Mouse (Mus musculus): ENCODE data around the gene Tas1r3. TPM values are rescaled to one million over a fixed set of nuclear protein-coding genes. Genes with fewer than 3 reads are reported as not detected.
A peak's percentile ranks its signal among the peaks of the same experiment; 100 is the strongest.

Tas1r3 gene
- polyA plus RNA-seq, 1 experiment from 2014 or later = 0.18 TPM

DNA sequence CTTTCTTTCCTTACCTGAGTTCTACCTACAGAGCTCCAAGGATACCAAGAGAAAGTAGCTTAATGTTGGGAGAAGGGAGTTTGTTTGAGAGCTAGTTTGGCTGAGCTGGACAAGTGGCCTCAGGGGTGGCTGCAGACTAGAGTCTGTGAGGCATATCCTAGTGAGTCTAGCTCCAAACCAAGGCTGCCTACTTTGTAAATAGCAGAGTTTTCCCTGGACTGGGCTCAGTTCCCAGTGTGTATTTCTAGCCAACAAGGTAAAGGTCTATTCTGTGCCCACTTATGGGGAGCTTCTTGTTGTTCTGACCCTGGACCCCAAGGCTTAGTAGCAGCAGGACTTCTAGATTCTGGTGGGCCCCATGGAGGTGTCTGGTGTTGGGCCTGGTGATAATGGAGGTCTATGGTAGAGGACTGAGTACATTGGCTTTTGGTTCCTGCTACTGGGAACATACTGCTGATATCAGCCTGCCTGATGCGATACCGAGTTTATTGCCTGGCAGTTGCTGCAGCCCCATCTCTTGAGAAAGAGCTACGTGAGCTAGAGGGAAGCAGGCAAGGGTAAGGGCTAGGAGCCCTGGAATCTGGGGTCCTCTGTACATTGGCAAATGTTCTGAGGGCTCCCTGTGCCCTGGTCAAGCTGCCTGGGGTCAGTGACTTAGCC, 13.2 kb downstream of the Tas1r3 start:
- no peak overlapping the region for H3K4me3 ChIP-seq (ENCODE audit: low read length)
- H3K9ac ChIP-seq (ENCODE audit: low read length) = no peak overlapping the region
- no peaks in the 10 kb centered on the region for H3K9me3 ChIP-seq (replicated peaks; ENCODE audit: control insufficient read depth, low read length)
- H3K36me3 ChIP-seq (ENCODE audit: control insufficient read depth, insufficient read depth) = 0 out of 2 replicates have a peak, but pooled peaks cover 7% of the 10 kb centered on the region
- H3K4me1 ChIP-seq (ENCODE audit: control insufficient read depth, insufficient read depth, low read length) = peaks cover 25% of the 10 kb centered on the region
- no peaks in the 10 kb centered on the region for H3K27me3 ChIP-seq (ENCODE audit: control insufficient read depth, insufficient read depth, low read length)
- ATAC-seq (replicated peaks; ENCODE audit: extremely low read depth, insufficient read depth, low FRiP score) = no peak
- WGBS = 92% methylated on average over 3 of the region's 3 CpGs
- no peak overlapping the region for H3K4me2 ChIP-seq (ENCODE audit: low read depth, low read length)
- H3K27ac ChIP-seq (ENCODE audit: low read length) = no peak overlapping the region

- H3K9ac ChIP-seq (ENCODE audit: low read length) = no peak overlapping the region
Observed at GRCm38 (mm10) chr4:155849391-155849790, 13.8 kb downstream of the Tas1r3 start.

DNA sequence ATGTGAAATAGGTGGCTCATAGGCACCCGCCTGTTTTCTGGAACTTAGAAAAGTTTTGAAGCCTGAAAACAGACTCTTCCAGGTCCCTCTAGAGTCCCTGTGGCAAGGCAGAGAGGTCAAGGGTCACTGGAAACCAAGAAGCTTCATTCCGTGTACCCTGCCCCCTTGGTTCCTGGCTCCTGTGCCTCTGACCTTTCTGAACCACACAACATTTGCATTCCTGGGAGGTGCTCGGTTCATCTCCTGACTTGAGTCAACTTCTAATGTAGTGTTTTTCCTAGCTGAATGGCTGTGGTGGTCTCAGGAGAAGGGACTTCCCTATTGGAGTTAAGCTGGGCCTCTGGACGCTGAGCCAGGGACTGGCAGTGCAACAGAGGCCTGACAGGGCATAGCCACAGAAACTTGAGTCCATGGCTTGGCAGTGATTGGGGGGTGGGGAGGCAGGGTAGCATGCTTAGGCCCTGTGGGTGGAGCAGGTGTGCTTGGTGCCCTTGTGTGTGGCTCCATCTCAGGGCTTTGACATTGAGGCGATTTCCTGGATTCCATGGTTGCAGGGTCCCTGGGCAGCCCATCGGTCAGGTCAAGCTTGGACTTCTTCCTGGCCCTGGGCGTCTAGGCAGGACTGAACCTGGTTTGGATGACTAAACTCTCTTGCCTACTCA, 14.6 kb downstream of the Tas1r3 start:
- ATAC-seq (replicated peaks; ENCODE audit: extremely low read depth, insufficient read depth, low FRiP score) = no peak
- H3K9me3 ChIP-seq (replicated peaks; ENCODE audit: control insufficient read depth, low read length) = no peaks in the 10 kb centered on the region
- H3K4me3 ChIP-seq (ENCODE audit: low read length) = peak overlapping the region; percentile 77
- no peaks in the 10 kb centered on the region for H3K27me3 ChIP-seq (ENCODE audit: control insufficient read depth, insufficient read depth, low read length)
- H3K36me3 ChIP-seq (ENCODE audit: control insufficient read depth, insufficient read depth) = no peaks in the 10 kb centered on the region
- H3K4me2 ChIP-seq (ENCODE audit: low read depth, low read length) = peak overlapping the region; percentile 92
- H3K27ac ChIP-seq (ENCODE audit: low read length) = no peak overlapping the region
- WGBS = 67% methylated on average over 7 of the region's 7 CpGs
- H3K4me1 ChIP-seq (ENCODE audit: control insufficient read depth, insufficient read depth, low read length) = peaks cover 25% of the 10 kb centered on the region
- H3K9ac ChIP-seq (ENCODE audit: low read length) = peak overlapping the region; percentile 91

More at GRCm38 (mm10) chr4:155849391-155849790, 13.8 kb downstream of the Tas1r3 start:
- H3K4me1 ChIP-seq (ENCODE audit: control insufficient read depth, insufficient read depth, low read length) = peaks cover 25% of the 10 kb centered on the region
- H3K4me2 ChIP-seq (ENCODE audit: low read depth, low read length) = no peak overlapping the region
- 78% methylated on average over 2 of the region's 2 CpGs for WGBS
- no peaks in the 10 kb centered on the region for H3K9me3 ChIP-seq (replicated peaks; ENCODE audit: control insufficient read depth, low read length)
- H3K27ac ChIP-seq (ENCODE audit: low read length) = no peak overlapping the region
- 0 out of 2 replicates have a peak, but pooled peaks cover 1% of the 10 kb centered on the region for H3K36me3 ChIP-seq (ENCODE audit: control insufficient read depth, insufficient read depth)
- no peaks in the 10 kb centered on the region for H3K27me3 ChIP-seq (ENCODE audit: control insufficient read depth, insufficient read depth, low read length)
- ATAC-seq (replicated peaks; ENCODE audit: extremely low read depth, insufficient read depth, low FRiP score) = no peak
- H3K4me3 ChIP-seq (ENCODE audit: low read length) = no peak overlapping the region

GRCm38 (mm10) chr4:155847591-155848352, 15.4 kb downstream of the Tas1r3 start:
- Histone ChIP-seq H3K4me1 (ENCODE audit: control insufficient read depth, insufficient read depth, low read length) (peaks cover 25% of the 10 kb centered on the region), H3K27me3 (ENCODE audit: control insufficient read depth, insufficient read depth, low read length) (no peaks in the 10 kb centered on the region), H3K9me3 (replicated peaks; ENCODE audit: control insufficient read depth, low read length) (no peaks in the 10 kb centered on the region), H3K36me3 (ENCODE audit: control insufficient read depth, insufficient read depth) (no peaks in the 10 kb centered on the region), H3K4me3 (ENCODE audit: low read length) (peak overlapping the region; percentile 77), H3K9ac (ENCODE audit: low read length) (peak overlapping the region; percentile 91), H3K4me2 (ENCODE audit: low read depth, low read length) (peak overlapping the region; percentile 92), H3K27ac (ENCODE audit: low read length) (peak overlapping the region; percentile 45; the same call in 1 of the 2 replicates)
- ATAC-seq (replicated peaks; ENCODE audit: extremely low read depth, insufficient read depth, low FRiP score) = peak; percentile 51
- WGBS = 2% methylated on average over 63 of the region's 69 CpGs

GRCm38 (mm10) chr4:155846871-155847578, 16.1 kb downstream of the Tas1r3 start, which contains the start of gene Dvl1:
Gene Dvl1, plus strand, starts transcription at chr4:155847402.
- Histone ChIP-seq H3K27ac (ENCODE audit: low read length) (peak within 1 kb of the TSS; percentile 45; the same call in 1 of the 2 replicates), H3K4me2 (ENCODE audit: low read depth, low read length) (peak within 1 kb of the TSS; percentile 92), H3K4me1 (ENCODE audit: control insufficient read depth, insufficient read depth, low read length) (peaks cover 25% of the 10 kb centered on the region), H3K36me3 (ENCODE audit: control insufficient read depth, insufficient read depth) (no peaks in the 10 kb centered on the region), H3K9ac (ENCODE audit: low read length) (peak within 1 kb of the TSS; percentile 91), H3K4me3 (ENCODE audit: low read length) (peak within 1 kb of the TSS; percentile 77), H3K9me3 (replicated peaks; ENCODE audit: control insufficient read depth, low read length) (no peaks in the 10 kb centered on the region), H3K27me3 (ENCODE audit: control insufficient read depth, insufficient read depth, low read length) (no peaks in the 10 kb centered on the region)
- ATAC-seq (replicated peaks; ENCODE audit: extremely low read depth, insufficient read depth, low FRiP score) = peak; percentile 92
- WGBS = 2% methylated on average over 62 of the region's 65 CpGs

DNA sequence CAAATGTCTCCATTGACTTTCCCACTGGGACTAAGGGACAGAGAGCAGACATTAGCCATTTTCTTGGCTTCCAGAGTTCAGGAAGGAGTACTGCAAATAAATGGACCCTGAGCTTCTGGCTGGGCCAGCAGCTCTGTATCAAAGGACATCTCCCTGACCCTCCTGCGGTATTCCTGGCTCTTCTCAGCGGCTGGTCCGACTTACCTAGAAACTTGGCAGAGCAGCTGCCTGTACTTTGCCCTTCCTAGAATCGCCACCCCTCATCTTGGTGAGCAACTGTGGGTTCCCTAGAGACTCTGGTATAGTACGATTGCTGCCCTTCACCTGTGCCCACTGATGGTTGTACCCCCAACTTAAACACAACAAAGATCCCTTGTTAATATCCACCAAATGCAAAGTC, 19.9 kb downstream of the Tas1r3 start:
- Histone ChIP-seq H3K4me1 (ENCODE audit: control insufficient read depth, insufficient read depth, low read length) (peaks cover 26% of the 10 kb centered on the region), H3K27me3 (ENCODE audit: control insufficient read depth, insufficient read depth, low read length) (peaks cover 3% of the 10 kb centered on the region; the same call in 1 of the 2 replicates), H3K9ac (ENCODE audit: low read length) (no peak overlapping the region), H3K36me3 (ENCODE audit: control insufficient read depth, insufficient read depth) (no peaks in the 10 kb centered on the region), H3K4me3 (ENCODE audit: low read length) (no peak overlapping the region), H3K9me3 (replicated peaks; ENCODE audit: control insufficient read depth, low read length) (no peaks in the 10 kb centered on the region), H3K4me2 (ENCODE audit: low read depth, low read length) (no peak overlapping the region), H3K27ac (ENCODE audit: low read length) (no peak overlapping the region)
- WGBS = 89% methylated on average over 5 of the region's 5 CpGs
- ATAC-seq (replicated peaks; ENCODE audit: extremely low read depth, insufficient read depth, low FRiP score) = no peak

- no peak overlapping the region for H3K27ac ChIP-seq (ENCODE audit: low read length)
- H3K4me1 ChIP-seq (ENCODE audit: control insufficient read depth, insufficient read depth, low read length) = peaks cover 34% of the 10 kb centered on the region
- no peak for ATAC-seq (replicated peaks; ENCODE audit: extremely low read depth, insufficient read depth, low FRiP score)
- no peaks in the 10 kb centered on the region for H3K36me3 ChIP-seq (ENCODE audit: control insufficient read depth, insufficient read depth)
- H3K27me3 ChIP-seq (ENCODE audit: control insufficient read depth, insufficient read depth, low read length) = peaks cover 3% of the 10 kb centered on the region; the same call in 1 of the 2 replicates
- peak overlapping the region; percentile 52; the same call in 1 of the 2 replicates for H3K4me3 ChIP-seq (ENCODE audit: low read length)
- H3K4me2 ChIP-seq (ENCODE audit: low read depth, low read length) = peak overlapping the region; percentile 72
- WGBS = 48% methylated on average over 38 of the region's 38 CpGs
- 0 out of 2 replicates have a peak, but pooled peaks cover under 1% of the 10 kb centered on the region for H3K9me3 ChIP-seq (replicated peaks; ENCODE audit: control insufficient read depth, low read length)
- H3K9ac ChIP-seq (ENCODE audit: low read length) = no peak overlapping the region
Observed at GRCm38 (mm10) chr4:155841651-155842270, 21.4 kb downstream of the Tas1r3 start.

DNA sequence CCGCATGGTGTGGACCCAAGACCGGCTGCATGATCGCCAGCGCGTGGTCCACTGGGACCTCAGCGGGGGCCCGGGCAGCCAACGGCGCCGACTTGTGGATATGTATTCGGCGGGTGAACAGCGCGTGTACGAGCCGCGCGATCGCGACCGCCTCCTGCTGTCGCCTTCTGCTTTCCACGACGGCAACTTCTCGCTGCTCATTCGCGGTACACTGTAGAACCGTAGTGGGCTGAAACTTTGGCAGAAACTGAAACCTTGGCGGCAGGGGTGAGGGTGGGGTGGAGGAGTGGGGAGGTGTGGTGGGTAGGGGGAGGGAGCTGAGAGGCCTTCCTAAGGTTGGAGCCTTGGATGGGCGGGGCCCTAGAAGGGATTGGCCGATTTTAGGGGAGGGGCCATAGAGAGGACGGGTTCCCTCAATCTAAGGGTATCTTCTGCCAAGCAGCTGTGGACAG, 22.1 kb downstream of the Tas1r3 start:
- Histone ChIP-seq H3K4me3 (ENCODE audit: low read length) (peak overlapping the region; percentile 52), H3K4me1 (ENCODE audit: control insufficient read depth, insufficient read depth, low read length) (peaks cover 31% of the 10 kb centered on the region), H3K27ac (ENCODE audit: low read length) (0 out of 2 replicates have a peak overlapping the region, but pooled peaks have one; percentile 80), H3K36me3 (ENCODE audit: control insufficient read depth, insufficient read depth) (no peaks in the 10 kb centered on the region), H3K27me3 (ENCODE audit: control insufficient read depth, insufficient read depth, low read length) (peaks cover 3% of the 10 kb centered on the region; the same call in 1 of the 2 replicates), H3K9me3 (replicated peaks; ENCODE audit: control insufficient read depth, low read length) (0 out of 2 replicates have a peak, but pooled peaks cover 2% of the 10 kb centered on the region), H3K9ac (ENCODE audit: low read length) (peak overlapping the region; percentile 68), H3K4me2 (ENCODE audit: low read depth, low read length) (peak overlapping the region; percentile 72)
- under 1% methylated on average over 32 of the region's 32 CpGs for WGBS
- peak; percentile 4 for ATAC-seq (replicated peaks; ENCODE audit: extremely low read depth, insufficient read depth, low FRiP score)
